Mouse (Mus musculus) brain, embryonic 14.5 days (tissue): ENCODE data around the gene Pcp4l1.

Experiments
- CTCF ChIP-seq: fragments of 200-500 bp; IDR thresholded peaks from 2 replicates; pipeline ENCODE4 v1.5.1; 2012; ENCODE audit warnings: inconsistent platforms, mild to moderate bottlenecking, moderate library complexity, borderline replicate concordance; ENCODE audit not compliant: insufficient read depth, insufficient read length; ENCODE audit errors: extremely low read depth
- POLR2A ChIP-seq: fragments of 200-500 bp; IDR thresholded peaks from 2 replicates; pipeline ENCODE4 v1.6.1; 2012; ENCODE audit warnings: mild to moderate bottlenecking, inconsistent platforms, borderline replicate concordance; ENCODE audit not compliant: poor library complexity, insufficient read depth, insufficient read length, severe bottlenecking; ENCODE audit errors: extremely low read depth

DNA sequence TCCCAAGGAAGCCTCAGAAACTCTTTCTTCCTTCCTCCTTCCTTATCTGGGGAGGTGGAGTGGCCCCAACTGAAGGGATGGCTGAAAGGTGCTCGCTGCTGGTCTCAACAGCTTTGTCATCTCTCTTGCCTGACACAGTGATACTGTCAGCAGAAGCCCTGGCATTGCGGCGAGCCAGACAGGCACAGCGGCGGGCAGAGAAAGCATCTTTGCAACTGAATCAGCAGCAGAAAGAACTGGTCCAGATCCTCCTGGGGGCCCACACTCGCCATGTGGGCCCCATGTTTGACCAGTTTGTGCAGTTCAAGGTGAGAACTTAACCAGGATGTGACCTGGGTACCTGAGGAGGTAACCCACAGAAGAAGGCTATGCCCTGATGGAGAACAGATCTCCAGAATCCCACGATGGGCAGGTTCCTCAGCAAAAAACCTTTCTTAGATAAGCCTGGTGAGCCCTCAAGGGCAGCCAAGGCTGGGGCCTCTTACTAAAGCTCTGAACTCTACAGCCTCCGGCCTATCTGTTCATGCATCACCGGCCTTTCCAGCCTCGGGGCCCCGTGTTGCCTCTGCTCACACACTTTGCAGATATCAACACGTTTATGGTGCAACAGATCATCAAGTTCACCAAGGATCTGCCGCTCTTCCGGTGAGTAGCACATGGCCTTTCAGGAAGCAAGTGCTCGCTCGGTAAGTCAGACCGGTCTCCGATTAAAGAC is 20.3 kb upstream of the Pcp4l1 start:
- TF ChIP-seq CTCF = no peak
- TF ChIP-seq POLR2A = no peak
